ENCODE assay signal across 21 mouse cellular contexts in genomic region chr15:12027807-12028206, GRCm38 (mm10). TPM values are rescaled to one million over a fixed set of nuclear protein-coding genes. Genes with fewer than 3 reads are reported as not detected.
DNase-seq lines count a peak whose midpoint lies in the region; ATAC-seq and TF ChIP-seq lines count a peak whose summit lies in the region.
"Had no signal": no experiment of that assay in that cellular context is flagged by ENCODE, and none has a peak within 500 bp of the region (broad histone marks: within the 10 kb centered on the region; RNA-seq: fewer than 3 reads in every experiment).

No protein-coding gene starts in this region.

- in situ Hi-C loops in CH12.LX (cut with MboI; ENCODE audit: low pct_ligation_motif_present, low pct_unique_long_range_greater_than_20kb, low sequenced_read_pairs): no loop called here

- H3K79me2 ChIP-seq in CH12.LX (replicated peaks; ENCODE audit: control insufficient read depth, extremely low read depth, insufficient read depth, poor library complexity, severe bottlenecking): no peaks in the 10 kb centered on the region

- no peak overlapping the region for H3K4me3 ChIP-seq in lung, postnatal 0 days (ENCODE audit: low read depth, low read length)
- H3K4me3 ChIP-seq in CH12.LX (replicated peaks in 1 of 3; ENCODE audit: low read depth in 2 of 3, low read length in 2 of 3, poor library complexity in 1 of 3): no peak overlapping the region
- no peak overlapping the region for H3K4me3 ChIP-seq in kidney, adult 2 months (ENCODE audit: insufficient read depth, low read depth, low read length)
- H3K4me3 ChIP-seq: embryonic facial prominence, embryonic 10.5 days; forebrain, embryonic 13.5 days; heart, adult 2 months; heart, embryonic 12.5 days; hindbrain, embryonic 13.5 days had no signal

- no peaks in the 10 kb centered on the region for H3K27me3 ChIP-seq in lung, postnatal 0 days (replicated peaks; ENCODE audit: insufficient read depth, low read length)
- H3K27me3 ChIP-seq in CH12.LX (replicated peaks): no peaks in the 10 kb centered on the region
- no peaks in the 10 kb centered on the region for H3K27me3 ChIP-seq in kidney, adult 2 months (replicated peaks; ENCODE audit: control insufficient read depth, insufficient read depth, low read length)
- H3K27me3 ChIP-seq: forebrain, embryonic 13.5 days; hindbrain, embryonic 13.5 days had no signal

- peak; percentile 41 for DNase-seq in lung, postnatal 0 days (ENCODE audit: low spot score)
- no peak for DNase-seq in lung, postnatal 10 days
- DNase-seq in CH12.LX (ENCODE audit: extremely low read depth): no peak
- DNase-seq in kidney, adult 2 months: no peak
- DNase-seq in kidney, adult 9 months: no peak
- no peak for DNase-seq in heart, postnatal 4 days
- DNase-seq: adrenal gland, postnatal 10 days; cerebellum, adult 18-20 months; cerebellum, adult 9-11 months; cerebellum, postnatal 36 days; forebrain, postnatal 0 days; gastrocnemius, postnatal 14 days; heart, adult 2 months had no signal

- dilution Hi-C loops in CH12.LX (cut with MboI; ENCODE audit: extremely low pct_ligation_motif_present, extremely low pct_unique_long_range_greater_than_20kb, low sequenced_read_pairs): no loop called here

- no peak overlapping the region for H3K4me2 ChIP-seq in lung, postnatal 0 days (replicated peaks; ENCODE audit: low read depth, low read length)
- no peak overlapping the region for H3K4me2 ChIP-seq in CH12.LX (ENCODE audit: insufficient read depth, low read depth, poor library complexity, severe bottlenecking)
- H3K4me2 ChIP-seq: forebrain, embryonic 13.5 days; heart, embryonic 12.5 days; hindbrain, embryonic 13.5 days had no signal

- TF ChIP-seq CTCF in lung, postnatal 0 days (IDR thresholded peaks at IDR 0.05): no peak
- TF ChIP-seq CTCF in CH12.LX (conservative IDR thresholded peaks at IDR 0.05 in 1 of 2, IDR thresholded peaks at IDR 0.05 in 1 of 2; ENCODE audit: low read depth in 2 of 2, low read length in 2 of 2): no peak
- no peak for TF ChIP-seq CTCF in kidney, adult 2 months (conservative IDR thresholded peaks at IDR 0.05; ENCODE audit: insufficient read depth, insufficient read length, low read depth, low read length)

- 45% methylated on average over 3 of the region's 3 CpGs for WGBS in lung, postnatal 0 days
- 74% methylated on average over 3 of the region's 3 CpGs for WGBS in kidney, adult 2 months

- no peak for ATAC-seq in lung, postnatal 0 days
- peak; percentile 79 for ATAC-seq in common myeloid progenitor, adult 5-6 weeks (replicated peaks; ENCODE audit: low read depth, poor library complexity, severe bottlenecking)
- peak; percentile 89 for ATAC-seq in megakaryocyte progenitor cell, adult 5-6 weeks (replicated peaks; ENCODE audit: poor library complexity)
- ATAC-seq: forebrain, embryonic 13.5 days; forebrain, postnatal 0 days; hindbrain, postnatal 0 days had no signal

- no peaks in the 10 kb centered on the region for H3K4me1 ChIP-seq in lung, postnatal 0 days (ENCODE audit: insufficient read depth, low read depth, low read length)
- H3K4me1 ChIP-seq in CH12.LX (ENCODE audit: control insufficient read depth in 1 of 2, insufficient read depth in 2 of 2): peaks cover 32 to 90% of the 10 kb centered on the region in 2 experiments
- no peaks in the 10 kb centered on the region for H3K4me1 ChIP-seq in kidney, adult 2 months (ENCODE audit: control insufficient read depth, insufficient read depth, low read length)
- H3K4me1 ChIP-seq: embryonic facial prominence, embryonic 10.5 days; heart, embryonic 12.5 days; hindbrain, embryonic 13.5 days had no signal

- no peaks in the 10 kb centered on the region for H3K9me3 ChIP-seq in lung, postnatal 0 days (ENCODE audit: low read length)
- H3K9me3 ChIP-seq in CH12.LX (replicated peaks; ENCODE audit: low read length): no peaks in the 10 kb centered on the region
- H3K9me3 ChIP-seq: embryonic facial prominence, embryonic 10.5 days; forebrain, embryonic 13.5 days; G1E; hindbrain, embryonic 13.5 days had no signal

- no peak for TF ChIP-seq POLR2A in CH12.LX (IDR thresholded peaks at IDR 0.05; ENCODE audit: low read depth, low read length)
- TF ChIP-seq POLR2A in kidney, adult 2 months (IDR thresholded peaks at IDR 0.05; ENCODE audit: low read depth, low read length): no peak

- TF ChIP-seq RAD21 in CH12.LX (IDR thresholded peaks at IDR 0.05; ENCODE audit: low read depth, low read length): no peak

- H3K27ac ChIP-seq in lung, postnatal 0 days (ENCODE audit: low read length): no peak overlapping the region
- H3K27ac ChIP-seq in CH12.LX (ENCODE audit: insufficient read depth, low read depth): no peak overlapping the region
- H3K27ac ChIP-seq in kidney, adult 2 months (ENCODE audit: insufficient read depth, low read depth, low read length): no peak overlapping the region
- H3K27ac ChIP-seq: embryonic facial prominence, embryonic 10.5 days; forebrain, embryonic 13.5 days; heart, adult 2 months; hindbrain, embryonic 13.5 days; hindbrain, postnatal 0 days had no signal

- no peak for TF ChIP-seq EP300 in lung, postnatal 0 days (IDR thresholded peaks at IDR 0.05)
- peak; percentile 48 for TF ChIP-seq EP300 in CH12.LX (IDR thresholded peaks at IDR 0.05; ENCODE audit: low read length)

- no peaks in the 10 kb centered on the region for H3K36me3 ChIP-seq in lung, postnatal 0 days (ENCODE audit: insufficient read depth, low read length)
- H3K36me3 ChIP-seq in CH12.LX (replicated peaks in 1 of 2; ENCODE audit: control insufficient read depth in 1 of 2, insufficient read depth in 1 of 2, low read length in 1 of 2): no peaks in the 10 kb centered on the region
- H3K36me3 ChIP-seq in kidney, adult 2 months (ENCODE audit: control insufficient read depth, insufficient read depth, low read length): no peaks in the 10 kb centered on the region
- H3K36me3 ChIP-seq: embryonic facial prominence, embryonic 10.5 days; G1E; heart, embryonic 12.5 days; hindbrain, embryonic 13.5 days had no signal

- H3K9ac ChIP-seq in lung, postnatal 0 days (replicated peaks; ENCODE audit: low read depth): no peak overlapping the region
- no peak overlapping the region for H3K9ac ChIP-seq in CH12.LX (ENCODE audit: insufficient read depth, low read depth)
- H3K9ac ChIP-seq: forebrain, embryonic 13.5 days; forebrain, postnatal 0 days; heart, embryonic 12.5 days; hindbrain, embryonic 13.5 days had no signal

TF ChIP-seq in CH12.LX, 34 proteins besides CTCF, POLR2A, EP300 and RAD21:
- TF ChIP-seq MAZ (IDR thresholded peaks at IDR 0.05; ENCODE audit: low read depth, low read length) (no peak), CHD2 (IDR thresholded peaks at IDR 0.05; ENCODE audit: low read length) (no peak), BHLHE40 (IDR thresholded peaks at IDR 0.05; ENCODE audit: low read depth, low read length) (peak; percentile 41; the same call in 1 of the 2 replicates), CHD1 (IDR thresholded peaks at IDR 0.05; ENCODE audit: low read depth, low read length) (no peak), USF2 (conservative IDR thresholded peaks at IDR 0.05; ENCODE audit: low read depth, low read length) (no peak), IRF4 (IDR thresholded peaks at IDR 0.05; ENCODE audit: low read depth, low read length) (peak; percentile 22; the same call in 1 of the 2 replicates), KAT2A (IDR thresholded peaks at IDR 0.05; ENCODE audit: insufficient replicate concordance, low read length) (no peak)

RNA-seq across cellular contexts. Expression of gene Sub1, which starts 31.0 kb away (rescaled TPM):
- 608 and 620 TPM in 2 replicates for polyA plus RNA-seq in lung, postnatal 0 days (2015; fragmentation: Nextera tagmentation; extraction: Ambion mirVana)
- 553 and 781 TPM in 2 replicates for total RNA-seq in CH12.LX (2012; rRNA removed)
- 2,677 and 3,148 TPM in 2 replicates for total RNA-seq in CH12.LX (2014; rRNA removed)
- polyA plus RNA-seq in CH12.LX (2012; ENCODE audit: insufficient read length, low read depth): 1,927 and 2,021 TPM in 2 replicates
- total RNA-seq in common myeloid progenitor, adult 5-6 weeks (2017): 717 and 731 TPM in 2 replicates
- total RNA-seq in megakaryocyte progenitor cell, adult 5-6 weeks (2015): 615 and 783 TPM in 2 replicates
- total RNA-seq in megakaryocyte progenitor cell, adult 5-6 weeks (2017): 811 and 824 TPM in 2 replicates
- polyA plus RNA-seq in kidney, adult 2 months (2012; rRNA removed): 5.0 and 10.5 TPM in 2 replicates
- total RNA-seq in heart, postnatal 4 days (2021): 100 to 1,000 TPM; 183 to 198 TPM
